Mouse (Mus musculus) cortical plate, adult 2 months (tissue): ENCODE data around the gene Ttll1. TPM values are rescaled to one million over a fixed set of nuclear protein-coding genes. Genes with fewer than 3 reads are reported as not detected.

Experiments
- H3K27ac ChIP-seq: fragments of 200-500 bp; 2 replicates; pipeline ENCODE4 v1.5.1; 2012; ENCODE audit warnings: low read length, control low read depth, inconsistent platforms; ENCODE audit not compliant: insufficient read depth
- H3K4me1 ChIP-seq: fragments of 200-500 bp; 2 replicates; pipeline ENCODE4 v1.6.1; 2011; ENCODE audit warnings: low read length; ENCODE audit not compliant: control insufficient read depth, insufficient read depth
- H3K4me3 ChIP-seq: fragments of 200-500 bp; 2 replicates; pipeline ENCODE4 v1.5.1; 2011; ENCODE audit warnings: mild to moderate bottlenecking, low read length, control low read depth; ENCODE audit not compliant: insufficient read depth
- CTCF ChIP-seq: fragments of 200-500 bp; IDR thresholded peaks from 2 replicates; pipeline ENCODE4 v1.5.1; 2011; ENCODE audit warnings: mild to moderate bottlenecking, control low read depth, low read length; ENCODE audit not compliant: insufficient read depth; ENCODE audit errors: extremely low read depth
- POLR2A ChIP-seq: fragments of 200-500 bp; IDR thresholded peaks from 2 replicates; pipeline ENCODE4 v1.6.1; 2011; ENCODE audit warnings: mild to moderate bottlenecking, low read length, control low read depth; ENCODE audit not compliant: insufficient read depth; ENCODE audit errors: extremely low read depth
- polyA plus RNA-seq: library from polyadenylated mRNA; depleted of rRNA; stranded (reverse); fragments of >200 nt; gene quantifications from 2 replicates; pipeline ENCODE4 v1.2.3, GENCODE M21; 2012

Ttll1 gene
- polyA plus RNA-seq, 1 experiment, result 50.1 TPM

GRCm38 (mm10) chr15:83460891-83461290 lies 49.8 kb downstream of the Ttll1 start:
- TF ChIP-seq CTCF (no peak), POLR2A (no peak)
- Histone ChIP-seq H3K4me1 (peaks cover 3% of the 10 kb centered on the region; the same call in 1 of the 2 replicates), H3K4me3 (no peak overlapping the region), H3K27ac (no peak overlapping the region)

- Histone ChIP-seq H3K4me3 (no peak overlapping the region), H3K27ac (no peak overlapping the region), H3K4me1 (peaks cover 2% of the 10 kb centered on the region; the same call in 1 of the 2 replicates)
- TF ChIP-seq POLR2A (no peak), CTCF (no peak)
These were observed 53.2 kb downstream of the Ttll1 start for GRCm38 (mm10) chr15:83457541-83457940.

GRCm38 (mm10) chr15:83455637-83456036 lies 55.1 kb downstream of the Ttll1 start:
- Histone ChIP-seq H3K4me1 (peaks cover 12% of the 10 kb centered on the region), H3K27ac (no peak overlapping the region), H3K4me3 (no peak overlapping the region)
- TF ChIP-seq POLR2A, result no peak
- TF ChIP-seq CTCF, result no peak

- Histone ChIP-seq H3K4me1 (peaks cover 12% of the 10 kb centered on the region), H3K27ac (no peak overlapping the region), H3K4me3 (no peak overlapping the region)
- TF ChIP-seq CTCF, result no peak
- no peak for TF ChIP-seq POLR2A
These were observed 55.7 kb downstream of the Ttll1 start for GRCm38 (mm10) chr15:83455034-83455433.

GRCm38 (mm10) chr15:83454419-83454818 lies 56.3 kb downstream of the Ttll1 start:
- TF ChIP-seq CTCF (no peak), POLR2A (no peak)
- Histone ChIP-seq H3K27ac (no peak overlapping the region), H3K4me1 (peaks cover 12% of the 10 kb centered on the region), H3K4me3 (no peak overlapping the region)

GRCm38 (mm10) chr15:83453879-83454278 lies 56.8 kb downstream of the Ttll1 start:
- no peak for TF ChIP-seq POLR2A
- TF ChIP-seq CTCF, result no peak
- peaks cover 12% of the 10 kb centered on the region for H3K4me1 ChIP-seq
- H3K27ac ChIP-seq, result no peak overlapping the region
- H3K4me3 ChIP-seq, result no peak overlapping the region

- H3K27ac ChIP-seq, result peak overlapping the region; percentile 50; the same call in 1 of the 2 replicates
- H3K4me1 ChIP-seq, result peaks cover 19% of the 10 kb centered on the region
- TF ChIP-seq POLR2A, result no peak
- TF ChIP-seq CTCF, result no peak
- no peak overlapping the region for H3K4me3 ChIP-seq
These were observed 58.4 kb downstream of the Ttll1 start for GRCm38 (mm10) chr15:83452219-83452760.

- no peak for TF ChIP-seq CTCF
- TF ChIP-seq POLR2A, result no peak
- peaks cover 20% of the 10 kb centered on the region for H3K4me1 ChIP-seq
- H3K4me3 ChIP-seq, result no peak overlapping the region
- H3K27ac ChIP-seq, result peak overlapping the region; percentile 50; the same call in 1 of the 2 replicates
These were observed 59.0 kb downstream of the Ttll1 start for GRCm38 (mm10) chr15:83451621-83452210.

GRCm38 (mm10) chr15:83450007-83450406 lies 60.7 kb downstream of the Ttll1 start:
- Histone ChIP-seq H3K4me1 (peaks cover 21% of the 10 kb centered on the region), H3K4me3 (no peak overlapping the region), H3K27ac (no peak overlapping the region)
- no peak for TF ChIP-seq CTCF
- TF ChIP-seq POLR2A, result no peak

- no peak for TF ChIP-seq CTCF
- no peak for TF ChIP-seq POLR2A
- no peak overlapping the region for H3K4me3 ChIP-seq
- H3K27ac ChIP-seq, result no peak overlapping the region
- peaks cover 19% of the 10 kb centered on the region for H3K4me1 ChIP-seq
These were observed 62.0 kb downstream of the Ttll1 start for GRCm38 (mm10) chr15:83448646-83449045.
